Mouse (Mus musculus) forebrain, embryonic 12.5 days (tissue): ENCODE data around the gene Gm49373. TPM values are rescaled to one million over a fixed set of nuclear protein-coding genes. Genes with fewer than 3 reads are reported as not detected.
A peak's percentile ranks its signal among the peaks of the same experiment; 100 is the strongest.

Experiments
- ATAC-seq: fragments of 200-750 bp; cut with Nextera tagmentation; 2 replicates; pipeline ENCODE4 v1.8.0; 2017; ENCODE audit warnings: moderate TSS enrichment; ENCODE audit not compliant: low FRiP score
- H3K27ac ChIP-seq: fragments of 300-500 bp; sonication (generic); 2 replicates; pipeline ENCODE4 v1.5.1; 2016; ENCODE audit warnings: mild to moderate bottlenecking
- H3K27me3 ChIP-seq: fragments of 300-500 bp; sonication (generic); 2 replicates; pipeline ENCODE4 v1.6.1; 2016; ENCODE audit warnings: mild to moderate bottlenecking
- H3K36me3 ChIP-seq: fragments of 300-500 bp; sonication (generic); replicated peaks from 2 replicates; pipeline ENCODE4 v1.6.1; 2016; ENCODE audit warnings: mild to moderate bottlenecking
- H3K4me1 ChIP-seq: fragments of 300-500 bp; sonication (generic); 2 replicates; pipeline ENCODE4 v1.6.1; 2016
- H3K4me2 ChIP-seq: fragments of 300-500 bp; sonication (generic); 2 replicates; pipeline ENCODE4 v1.6.1; 2016; ENCODE audit warnings: mild to moderate bottlenecking, moderate library complexity
- H3K4me3 ChIP-seq: fragments of 300-500 bp; sonication (generic); replicated peaks from 2 replicates; pipeline ENCODE4 v1.5.1; 2016; ENCODE audit warnings: mild to moderate bottlenecking
- H3K9ac ChIP-seq: fragments of 300-500 bp; sonication (generic); 2 replicates; pipeline ENCODE4 v1.6.1; 2016; ENCODE audit warnings: mild to moderate bottlenecking
- H3K9me3 ChIP-seq: fragments of 300-500 bp; sonication (generic); 2 replicates; pipeline ENCODE4 v1.6.1; 2016
- WGBS: fragments of 180-500 bp; shearing (Covaris S2); methylation state at CpG from one replicate; pipeline ENCODE4 v1.1.7; 2016; 5-methylcytosine and 5-hydroxymethylcytosine counted together
- polyA plus RNA-seq: library from polyadenylated mRNA; unstranded; fragments of >200 nt; fragmentation: Nextera tagmentation; extraction: Ambion mirVana; gene quantifications from 2 replicates; pipeline ENCODE4 v1.2.1, GENCODE M21; 2016

The Gm49373 gene
- polyA plus RNA-seq = 0.51 and 2.2 TPM in 2 replicates

DNA sequence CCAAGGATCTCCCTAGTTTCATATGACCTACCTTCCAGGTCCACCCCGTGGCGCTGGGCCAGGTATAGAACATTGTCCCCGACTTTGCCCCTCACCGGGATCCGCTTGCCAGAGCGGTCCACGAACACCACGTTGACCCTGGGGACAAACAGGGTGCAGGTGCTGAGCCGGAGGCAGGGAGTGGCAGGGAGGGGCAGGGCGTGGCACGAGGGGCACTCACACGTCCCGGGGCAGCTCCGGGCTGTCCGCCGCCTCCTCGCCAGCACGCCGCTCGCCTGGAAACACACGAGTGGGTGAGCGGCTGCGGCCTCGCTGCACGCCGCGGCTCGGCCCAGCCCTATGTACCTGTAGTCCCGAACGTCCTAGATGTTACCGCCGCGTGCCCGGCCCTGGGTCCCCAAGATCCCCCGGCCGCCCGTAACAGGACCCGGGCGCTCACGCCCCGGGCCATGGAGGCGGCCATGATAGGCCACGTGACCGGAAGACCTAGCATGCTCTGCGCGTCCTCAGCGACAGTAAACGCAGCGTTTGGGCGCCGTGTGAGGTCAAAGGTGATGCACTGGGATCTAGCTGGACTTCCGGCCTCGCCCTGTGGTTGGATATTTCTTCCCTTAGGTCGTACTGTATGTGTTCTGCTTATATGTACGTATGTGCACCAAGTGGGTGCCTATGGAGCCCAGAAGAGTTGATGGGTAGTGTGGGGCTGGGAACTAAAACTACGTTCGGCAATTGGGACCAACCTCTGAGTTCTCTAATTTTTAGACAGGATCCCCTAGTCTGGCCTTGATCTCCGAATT, at the start of gene Gm49373, which contains the start of gene Fdx1l:
Gene Gm49373 (minus strand): TSS at position 53 of the 797 bp plus-strand sequence.
Gene Fdx1l (minus strand): TSS at position 571 of the 797 bp plus-strand sequence.
- Histone ChIP-seq H3K36me3 (peaks cover 52% of the 10 kb centered on the region), H3K4me3 (peak within 1 kb of the TSS; percentile 72), H3K9ac (peak within 1 kb of the TSS; percentile 70), H3K27ac (peak within 1 kb of the TSS; percentile 43), H3K27me3 (no peaks in the 10 kb centered on the region), H3K4me1 (peaks cover 14% of the 10 kb centered on the region), H3K4me2 (peak within 1 kb of the TSS; percentile 81), H3K9me3 (no peaks in the 10 kb centered on the region)
- 3% methylated on average over 58 of the region's 58 CpGs for WGBS
- ATAC-seq = peak; percentile 94

DNA sequence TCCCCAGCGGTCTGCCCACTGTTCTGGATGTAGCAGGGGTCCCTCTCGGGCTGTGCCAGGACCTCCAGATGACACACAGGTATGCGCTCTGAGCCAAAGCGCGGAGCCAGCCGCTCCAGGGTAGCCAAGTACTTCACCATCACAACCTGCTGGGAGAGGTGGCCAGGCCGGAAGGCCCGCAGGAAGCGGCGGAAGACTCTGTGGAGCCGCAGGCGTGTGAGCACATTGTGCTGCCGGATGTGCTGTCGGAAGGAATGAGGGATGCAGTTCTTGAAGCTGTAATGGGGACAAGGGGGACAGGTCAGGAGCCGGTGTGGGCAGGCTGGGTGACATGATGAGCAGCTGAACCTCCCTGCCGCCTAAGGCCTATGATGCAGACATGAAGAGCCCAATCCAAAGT, 48.6 kb upstream of the Gm49373 start:
- H3K27me3 ChIP-seq = no peaks in the 10 kb centered on the region
- H3K9ac ChIP-seq = no peak overlapping the region
- H3K4me2 ChIP-seq = no peak overlapping the region
- no peaks in the 10 kb centered on the region for H3K4me1 ChIP-seq
- no peak overlapping the region for H3K27ac ChIP-seq
- WGBS = 88% methylated on average over 16 of the region's 16 CpGs
- no peak overlapping the region for H3K4me3 ChIP-seq
- ATAC-seq = no peak
- no peaks in the 10 kb centered on the region for H3K9me3 ChIP-seq
- peaks cover 32% of the 10 kb centered on the region for H3K36me3 ChIP-seq

DNA sequence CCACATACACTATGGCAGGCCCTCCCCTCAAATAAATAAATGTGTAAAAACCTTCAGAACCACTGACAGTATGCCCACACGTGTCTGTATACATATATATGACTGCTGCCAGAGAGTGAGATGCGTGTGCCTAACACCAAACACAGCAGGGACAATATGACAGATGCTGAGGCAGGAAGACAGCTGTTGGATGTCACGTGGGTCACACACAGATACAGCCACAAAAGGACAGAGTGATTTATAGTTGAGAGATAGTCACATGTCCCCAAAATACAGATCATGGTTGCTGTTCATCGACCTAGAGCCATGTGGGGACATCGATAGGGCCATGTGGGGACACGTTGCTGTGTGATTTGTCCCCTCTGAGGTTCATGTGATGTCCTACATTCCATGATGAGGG, 44.2 kb upstream of the Gm49373 start:
- Histone ChIP-seq H3K36me3 (peaks cover 12% of the 10 kb centered on the region), H3K27ac (no peak overlapping the region), H3K4me1 (no peaks in the 10 kb centered on the region), H3K9ac (no peak overlapping the region), H3K4me3 (no peak overlapping the region), H3K9me3 (no peaks in the 10 kb centered on the region), H3K4me2 (no peak overlapping the region), H3K27me3 (no peaks in the 10 kb centered on the region)
- no peak for ATAC-seq
- WGBS = 77% methylated on average over 6 of the region's 6 CpGs

DNA sequence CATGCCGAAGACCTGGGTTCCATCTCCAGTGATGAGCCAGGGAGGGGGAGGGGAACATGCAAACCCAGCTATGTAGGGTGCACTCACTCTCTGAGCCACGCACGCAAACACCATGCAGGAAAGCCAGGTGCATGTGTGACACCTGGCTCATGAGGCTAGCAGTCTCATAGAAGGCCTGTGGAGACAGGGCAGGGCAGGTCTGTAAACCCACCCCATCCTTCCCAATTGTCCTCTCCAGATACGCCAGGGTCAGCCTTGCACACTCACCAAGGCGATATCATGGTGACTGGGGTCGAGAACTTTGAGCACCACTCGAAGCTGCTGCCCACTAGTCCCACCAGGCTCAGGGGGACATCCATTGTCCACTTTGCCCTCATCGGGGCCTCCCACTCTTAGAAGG, 42.2 kb upstream of the Gm49373 start:
- no peak overlapping the region for H3K4me3 ChIP-seq
- no peak for ATAC-seq

DNA sequence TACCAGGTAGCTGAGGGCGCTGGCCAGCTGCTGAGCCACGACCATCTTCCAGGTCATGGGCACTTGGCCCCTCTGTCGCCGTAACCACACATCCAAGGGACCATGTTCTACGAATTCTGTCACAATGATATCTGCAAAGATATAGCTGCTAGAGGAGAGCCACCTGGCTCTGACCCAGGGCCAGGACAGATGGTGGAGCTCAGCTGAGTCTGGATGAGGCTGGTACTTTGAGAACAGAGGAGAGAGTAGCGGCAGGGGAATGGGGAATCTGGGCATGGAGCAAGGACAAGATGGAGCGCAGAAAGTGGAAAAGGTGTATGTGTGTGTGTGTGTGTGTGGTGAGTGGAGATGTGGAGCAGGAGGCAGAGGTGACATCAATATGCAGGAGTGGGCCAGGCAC, 41.3 kb upstream of the Gm49373 start:
- Histone ChIP-seq H3K27me3 (no peaks in the 10 kb centered on the region), H3K4me2 (no peak overlapping the region), H3K4me3 (no peak overlapping the region), H3K4me1 (no peaks in the 10 kb centered on the region), H3K9ac (no peak overlapping the region), H3K9me3 (no peaks in the 10 kb centered on the region), H3K36me3 (no peaks in the 10 kb centered on the region), H3K27ac (no peak overlapping the region)
- ATAC-seq = no peak
- 88% methylated on average over 7 of the region's 7 CpGs for WGBS

More for the DNA sequence above, 42.2 kb upstream of the Gm49373 start:
- no peak overlapping the region for H3K27ac ChIP-seq
- no peaks in the 10 kb centered on the region for H3K9me3 ChIP-seq
- no peak overlapping the region for H3K4me2 ChIP-seq
- no peaks in the 10 kb centered on the region for H3K27me3 ChIP-seq
- WGBS = 90% methylated on average over 8 of the region's 8 CpGs
- no peak overlapping the region for H3K9ac ChIP-seq
- no peaks in the 10 kb centered on the region for H3K4me1 ChIP-seq
- H3K36me3 ChIP-seq = peaks cover 3% of the 10 kb centered on the region

DNA sequence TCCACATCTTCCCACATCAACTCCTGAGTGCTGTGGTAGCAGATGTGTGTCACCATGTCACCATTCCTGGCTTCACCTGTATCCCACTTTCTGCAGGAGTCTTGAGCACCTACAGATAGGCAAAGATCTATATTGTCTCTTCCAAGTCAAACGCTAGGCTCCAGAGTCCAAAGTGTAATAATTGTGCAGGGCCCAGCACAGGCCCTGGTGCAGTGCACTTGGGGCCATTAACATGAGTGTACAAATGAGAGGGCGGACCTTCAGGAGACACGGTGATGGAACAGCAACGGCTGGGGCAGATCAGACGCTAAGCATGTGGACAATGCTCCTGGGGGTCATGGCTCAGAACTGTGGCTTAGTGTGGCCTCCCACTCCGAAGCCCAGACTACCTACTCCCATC, 40.9 kb upstream of the Gm49373 start:
- Histone ChIP-seq H3K4me2 (no peak overlapping the region), H3K36me3 (no peaks in the 10 kb centered on the region), H3K4me1 (no peaks in the 10 kb centered on the region), H3K9ac (no peak overlapping the region), H3K27ac (no peak overlapping the region), H3K9me3 (no peaks in the 10 kb centered on the region), H3K4me3 (no peak overlapping the region), H3K27me3 (no peaks in the 10 kb centered on the region)
- WGBS = 94% methylated on average over 6 of the region's 6 CpGs
- no peak for ATAC-seq

DNA sequence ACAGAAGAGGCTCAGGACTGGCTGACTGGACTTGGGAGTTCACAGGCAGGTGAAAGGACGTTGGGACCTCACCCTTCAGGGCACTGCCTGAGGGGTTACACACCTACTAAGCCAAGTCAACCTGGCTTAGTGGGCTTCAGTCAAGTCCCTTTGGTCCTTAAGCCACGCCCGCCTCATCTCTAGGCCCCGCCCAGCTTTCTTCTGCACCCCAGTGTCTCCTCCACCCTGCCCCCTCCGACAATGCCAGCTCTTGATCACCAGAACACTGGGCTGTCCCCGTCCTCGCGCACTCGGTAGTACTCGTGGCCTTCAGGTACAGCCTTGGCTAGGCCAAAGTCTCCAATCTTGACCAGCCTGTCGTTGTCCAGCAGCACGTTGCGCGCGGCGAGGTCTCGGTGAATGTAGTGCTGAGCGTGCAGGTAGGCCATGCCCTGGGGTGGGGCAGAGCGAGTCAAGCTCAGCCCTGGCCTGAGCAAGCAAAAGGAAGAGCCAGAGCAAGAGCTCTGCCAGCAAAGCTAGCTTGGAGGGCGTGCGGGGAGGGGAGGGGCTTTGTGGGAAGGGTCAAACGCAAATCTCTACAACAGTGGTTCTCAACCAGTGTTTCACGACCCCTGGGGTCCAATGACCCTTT, 34.8 kb upstream of the Gm49373 start:
- Histone ChIP-seq H3K36me3 (0 out of 2 replicates have a peak, but pooled peaks cover 2% of the 10 kb centered on the region), H3K9me3 (no peaks in the 10 kb centered on the region), H3K4me1 (no peaks in the 10 kb centered on the region), H3K27me3 (no peaks in the 10 kb centered on the region), H3K4me3 (no peak overlapping the region), H3K27ac (no peak overlapping the region), H3K4me2 (no peak overlapping the region), H3K9ac (no peak overlapping the region)
- WGBS = 43% methylated on average over 23 of the region's 23 CpGs
- ATAC-seq = no peak

DNA sequence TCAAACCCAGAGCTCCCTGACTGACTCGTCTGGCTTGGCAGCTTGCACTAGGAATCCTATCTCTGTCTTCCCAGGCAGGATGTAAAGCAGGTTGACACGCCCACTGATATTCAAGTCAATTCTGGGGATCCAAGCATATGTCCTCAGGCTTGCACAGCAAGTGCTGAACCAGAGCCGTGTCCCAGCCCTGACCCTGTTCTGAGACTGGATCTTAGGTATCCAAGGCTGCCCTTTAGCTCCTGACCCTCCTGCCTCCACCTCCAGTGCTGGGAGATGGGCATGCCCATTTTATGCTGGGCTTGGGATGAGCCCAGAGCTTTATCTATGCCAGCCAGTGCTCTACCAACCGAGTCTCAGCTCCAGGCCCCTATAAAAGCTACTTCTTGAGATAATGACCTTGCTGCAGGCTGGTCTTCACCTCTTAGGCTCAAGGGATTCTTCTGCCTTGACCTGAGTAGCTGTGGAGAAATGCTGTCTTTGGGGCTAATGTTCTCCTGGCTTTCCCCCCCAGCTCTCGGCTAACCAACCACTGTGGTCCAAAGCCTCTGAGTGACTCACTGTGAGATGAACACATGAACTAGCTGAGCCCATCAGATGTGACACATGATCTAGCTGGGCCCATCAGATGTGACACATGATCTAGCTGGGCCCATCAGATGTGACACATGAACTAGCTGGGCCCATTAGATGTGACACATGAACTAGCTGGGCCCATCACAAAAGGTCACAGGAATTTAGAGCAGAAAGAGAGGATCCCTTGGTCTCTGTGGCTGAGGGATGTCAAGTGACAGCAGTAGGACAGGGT, 33.1 kb upstream of the Gm49373 start:
- Histone ChIP-seq H3K4me1 (no peaks in the 10 kb centered on the region), H3K4me2 (no peak overlapping the region), H3K27me3 (no peaks in the 10 kb centered on the region), H3K27ac (no peak overlapping the region), H3K9me3 (no peaks in the 10 kb centered on the region), H3K36me3 (0 out of 2 replicates have a peak, but pooled peaks cover 2% of the 10 kb centered on the region), H3K4me3 (no peak overlapping the region), H3K9ac (no peak overlapping the region)
- no peak for ATAC-seq
- WGBS = 78% methylated on average over 5 of the region's 5 CpGs

DNA sequence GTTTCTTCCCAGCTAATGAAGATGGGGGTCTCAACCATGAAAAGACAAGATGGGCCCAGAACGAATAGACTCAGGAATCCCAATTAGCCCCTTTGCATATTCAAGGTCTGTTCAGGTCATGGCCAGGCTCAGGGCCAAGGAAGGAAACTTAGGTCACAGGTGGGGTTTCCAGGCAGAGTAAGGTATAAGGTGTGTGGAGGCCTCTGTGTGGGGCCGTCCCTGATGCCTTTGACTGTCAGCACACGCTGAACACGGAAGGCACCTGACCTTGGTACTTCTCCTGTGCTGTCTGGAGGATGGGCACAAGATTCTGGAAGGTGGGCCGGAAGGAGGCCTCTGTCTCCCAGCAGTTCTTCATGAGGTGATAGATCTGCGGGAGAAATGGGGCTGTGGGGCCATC, 31.9 kb upstream of the Gm49373 start:
- Histone ChIP-seq H3K4me1 (peaks cover 6% of the 10 kb centered on the region; the same call in 1 of the 2 replicates), H3K36me3 (0 out of 2 replicates have a peak, but pooled peaks cover 2% of the 10 kb centered on the region), H3K4me3 (no peak overlapping the region), H3K9me3 (no peaks in the 10 kb centered on the region), H3K27me3 (no peaks in the 10 kb centered on the region), H3K27ac (no peak overlapping the region), H3K4me2 (no peak overlapping the region), H3K9ac (no peak overlapping the region)
- no peak for ATAC-seq
- 83% methylated on average over 6 of the region's 6 CpGs for WGBS

DNA sequence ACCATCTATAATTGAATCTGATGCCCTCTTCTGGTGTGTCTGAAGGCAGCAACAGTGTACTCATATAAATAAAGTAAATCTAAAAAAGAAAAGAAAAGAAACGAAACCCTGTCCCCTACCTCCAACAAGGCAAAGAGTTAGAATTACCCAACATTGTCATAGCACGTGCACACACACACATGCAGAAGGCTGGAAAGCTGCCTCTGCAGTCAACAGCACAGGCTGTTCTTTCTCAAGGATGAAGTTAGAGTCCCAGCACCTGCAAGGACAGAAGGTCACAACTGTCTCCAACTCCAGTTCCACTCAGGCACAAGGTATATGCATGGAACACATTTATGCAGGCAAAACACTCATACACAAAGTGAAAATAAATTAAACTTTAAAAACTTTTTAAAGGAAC, 29.2 kb upstream of the Gm49373 start:
- Histone ChIP-seq H3K36me3 (0 out of 2 replicates have a peak, but pooled peaks cover 2% of the 10 kb centered on the region), H3K4me1 (peaks cover 6% of the 10 kb centered on the region; the same call in 1 of the 2 replicates), H3K27me3 (no peaks in the 10 kb centered on the region), H3K9ac (no peak overlapping the region), H3K4me2 (no peak overlapping the region), H3K4me3 (no peak overlapping the region), H3K9me3 (no peaks in the 10 kb centered on the region), H3K27ac (no peak overlapping the region)
- WGBS = 100% methylated on average over 2 of the region's 2 CpGs
- no peak for ATAC-seq

DNA sequence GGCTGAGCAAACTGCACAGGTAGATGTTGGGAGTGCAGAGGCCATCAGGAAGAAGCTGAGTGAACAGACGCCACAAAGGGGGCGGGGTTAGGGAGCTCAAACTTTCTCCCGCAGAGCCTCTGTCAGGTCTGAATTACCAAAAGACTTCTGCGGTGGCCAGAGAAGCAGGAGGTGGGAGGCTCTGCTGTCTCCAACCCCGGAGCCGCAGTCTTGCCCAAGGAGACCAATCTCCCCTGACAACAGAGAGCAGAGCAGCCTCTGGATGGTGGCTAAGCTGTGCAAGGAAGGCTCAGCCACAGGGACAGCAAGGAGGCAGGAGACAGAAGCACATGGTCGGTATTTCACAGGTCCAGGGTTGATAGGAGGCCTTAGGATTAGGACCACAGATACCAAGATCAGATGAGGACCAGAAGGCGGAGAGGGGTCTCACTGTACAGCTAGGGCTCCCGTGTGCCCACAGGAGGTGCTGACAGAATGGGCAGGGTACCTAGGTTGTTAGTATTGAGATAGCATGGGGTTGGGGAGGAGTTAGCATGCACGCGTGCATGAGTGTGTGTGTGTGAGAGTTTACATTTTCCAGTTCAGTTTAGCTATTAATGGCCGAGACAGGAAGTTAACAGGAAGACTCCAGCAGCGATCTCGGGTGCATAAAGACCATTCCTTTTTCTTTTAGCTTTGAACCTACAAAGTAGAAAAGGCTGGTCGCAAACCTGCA, 27.7 kb upstream of the Gm49373 start:
- no peak overlapping the region for H3K4me3 ChIP-seq
- H3K4me2 ChIP-seq = no peak overlapping the region
- peaks cover 8% of the 10 kb centered on the region; the same call in 1 of the 2 replicates for H3K4me1 ChIP-seq
- H3K9me3 ChIP-seq = no peaks in the 10 kb centered on the region
- H3K27ac ChIP-seq = no peak overlapping the region
- no peak overlapping the region for H3K9ac ChIP-seq
- 56% methylated on average over 15 of the region's 15 CpGs for WGBS
- H3K36me3 ChIP-seq = 0 out of 2 replicates have a peak, but pooled peaks cover 2% of the 10 kb centered on the region
- ATAC-seq = no peak
- no peaks in the 10 kb centered on the region for H3K27me3 ChIP-seq
